Mouse (Mus musculus) hindbrain, embryonic 14.5 days (tissue): ENCODE results near the gene Gas8. TPM values are rescaled to one million over a fixed set of nuclear protein-coding genes. Genes with fewer than 3 reads are reported as not detected.
"Not testable (repeated sequence)": the region's sequence is repeated elsewhere in the genome, so short reads cannot be mapped to it uniquely, and the experiment has no call there.

Experiments used
- ATAC-seq: fragments of 200-750 bp; cut with Nextera tagmentation; 2 replicates; pipeline ENCODE4 v1.8.0; 2017; ENCODE audit warnings: moderate number of reproducible peaks, mild to moderate bottlenecking, moderate TSS enrichment, moderate library complexity; ENCODE audit not compliant: low FRiP score
- DNase-seq: peaks from one replicate; pipeline ENCODE4 v3.0.0-alpha.2; 2015; ENCODE audit warnings: low spot score
- H3K27ac ChIP-seq: fragments of 300-500 bp; sonication (generic); 2 replicates; pipeline ENCODE4 v1.5.1; 2014; ENCODE audit warnings: mild to moderate bottlenecking, moderate library complexity
- H3K27me3 ChIP-seq: fragments of 300-500 bp; sonication (generic); 2 replicates; pipeline ENCODE4 v1.6.1; 2014; ENCODE audit warnings: mild to moderate bottlenecking, low read length, mixed read lengths; ENCODE audit not compliant: control insufficient read depth, insufficient read depth
- H3K36me3 ChIP-seq: fragments of 300-500 bp; sonication (generic); replicated peaks from 2 replicates; pipeline ENCODE4 v1.6.1; 2014; ENCODE audit not compliant: control insufficient read depth, insufficient read depth
- H3K4me1 ChIP-seq: fragments of 300-500 bp; sonication (generic); replicated peaks from 2 replicates; pipeline ENCODE4 v1.6.1; 2014; ENCODE audit warnings: antibody characterized with exemption, low read length, mixed read lengths; ENCODE audit not compliant: control insufficient read depth, insufficient read depth
- H3K4me2 ChIP-seq: fragments of 300-500 bp; sonication (generic); replicated peaks from 2 replicates; pipeline ENCODE4 v1.6.1; 2014; ENCODE audit warnings: mild to moderate bottlenecking, moderate library complexity
- H3K4me3 ChIP-seq: fragments of 300-500 bp; sonication (generic); replicated peaks from 2 replicates; pipeline ENCODE4 v1.5.1; 2014; ENCODE audit warnings: mild to moderate bottlenecking, low read length
- H3K9ac ChIP-seq: fragments of 300-500 bp; sonication (generic); 2 replicates; pipeline ENCODE4 v1.6.1; 2014
- H3K9me3 ChIP-seq: fragments of 300-500 bp; sonication (generic); 2 replicates; pipeline ENCODE4 v1.6.1; 2016; ENCODE audit warnings: low read length; ENCODE audit not compliant: control insufficient read depth
- WGBS: fragments of 180-500 bp; shearing (Covaris S2); extraction: QIAGEN DNeasy Blood & Tissue Kit; methylation state at CpG from one replicate; pipeline ENCODE4 v1.1.7; 2014; 5-methylcytosine and 5-hydroxymethylcytosine counted together
- polyA plus RNA-seq: library from polyadenylated mRNA; unstranded; fragments of >200 nt; fragmentation: Nextera tagmentation; extraction: Ambion mirVana; gene quantifications from 2 replicates; pipeline ENCODE4 v1.2.1, GENCODE M21; 2014

Gas8 gene
- polyA plus RNA-seq: 37.5 and 38.8 TPM in 2 replicates

DNA sequence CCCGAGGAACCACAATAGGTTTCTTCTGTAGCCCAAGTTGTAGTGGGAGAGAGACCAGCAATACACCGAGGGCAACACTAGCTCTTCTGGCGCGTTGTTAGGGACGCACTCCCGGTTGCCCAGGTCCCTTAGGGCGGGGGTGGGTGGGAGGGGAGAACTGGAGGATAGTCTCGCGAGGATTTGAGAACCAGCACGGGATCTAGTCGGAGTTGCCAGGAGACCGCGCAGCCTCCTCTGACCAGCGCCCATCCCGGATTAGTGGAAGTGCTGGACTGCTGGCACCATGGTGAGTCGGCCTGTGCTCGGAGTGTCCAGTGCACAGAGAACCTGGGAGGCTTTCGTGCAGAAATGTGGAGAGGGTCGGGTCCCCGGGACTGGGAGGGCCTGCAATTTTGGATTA is at the start of gene Gas8:
Gene Gas8, plus strand, starts transcription at position 168 of the 400 bp plus-strand sequence.
- H3K27ac ChIP-seq: peak within 1 kb of the TSS; percentile 63
- peaks cover 17% of the 10 kb centered on the region for H3K4me1 ChIP-seq
- H3K27me3 ChIP-seq: no peaks in the 10 kb centered on the region
- no peaks in the 10 kb centered on the region for H3K9me3 ChIP-seq
- peak within 1 kb of the TSS; percentile 76 for H3K4me2 ChIP-seq
- ATAC-seq (peak; percentile 89), DNase-seq (peak; percentile 90)
- H3K9ac ChIP-seq: peak within 1 kb of the TSS; percentile 77
- H3K4me3 ChIP-seq: peak within 1 kb of the TSS; percentile 72
- WGBS: under 1% methylated on average over 20 of the region's 20 CpGs
- H3K36me3 ChIP-seq: peaks cover 31% of the 10 kb centered on the region

DNA sequence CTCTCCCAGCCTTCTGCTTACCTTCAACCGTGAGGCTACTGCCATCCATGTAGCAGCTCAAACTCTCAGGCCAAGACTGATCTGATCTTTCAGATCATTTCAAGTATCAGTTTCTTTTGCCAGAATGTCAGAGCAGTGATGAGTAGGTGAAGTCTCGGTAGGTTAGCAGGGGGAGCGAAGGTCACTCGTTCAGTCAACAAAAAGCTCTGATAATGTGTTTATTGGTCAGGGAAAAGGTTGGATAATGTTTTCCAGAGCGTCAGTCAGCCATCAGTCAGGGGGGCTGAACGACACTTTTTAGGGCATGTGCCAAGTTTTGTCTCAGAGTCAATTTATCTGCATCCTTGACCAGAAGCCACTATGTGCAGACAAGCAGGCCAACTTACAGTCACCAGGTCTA is 45.6 kb upstream of the Gas8 start:
- not testable (repeated sequence) for H3K9ac ChIP-seq, H3K27me3 ChIP-seq, H3K4me2 ChIP-seq, ATAC-seq, H3K36me3 ChIP-seq, H3K27ac ChIP-seq, DNase-seq, H3K4me1 ChIP-seq, H3K4me3 ChIP-seq, H3K9me3 ChIP-seq
- WGBS: 82% methylated on average over 6 of the region's 6 CpGs

DNA sequence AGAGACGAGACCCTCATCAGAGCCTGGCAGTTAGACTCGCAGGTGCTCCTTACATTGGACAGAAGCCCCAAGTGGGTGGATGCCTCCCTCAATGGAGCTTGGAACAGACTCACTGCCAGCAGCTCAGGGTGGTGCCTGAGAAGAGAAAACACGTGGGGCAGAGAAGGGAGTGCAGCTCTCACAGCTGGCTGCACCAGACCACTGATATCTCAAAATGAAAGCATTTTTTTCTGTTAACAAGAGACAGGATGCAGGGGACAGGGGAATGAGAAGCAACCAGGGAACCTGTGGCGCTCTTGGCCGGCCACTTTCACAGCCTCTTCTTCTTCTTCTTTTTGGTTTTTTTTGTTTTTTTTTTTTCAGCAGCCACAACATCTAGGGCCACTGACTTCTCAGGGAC is 44.1 kb upstream of the Gas8 start:
- H3K27me3 ChIP-seq, ATAC-seq, H3K27ac ChIP-seq, H3K9me3 ChIP-seq, H3K9ac ChIP-seq, H3K36me3 ChIP-seq, H3K4me2 ChIP-seq, H3K4me3 ChIP-seq, DNase-seq: not testable (repeated sequence)
- peaks cover 16% of the 10 kb centered on the region for H3K4me1 ChIP-seq
- 69% methylated on average over 5 of the region's 5 CpGs for WGBS

DNA sequence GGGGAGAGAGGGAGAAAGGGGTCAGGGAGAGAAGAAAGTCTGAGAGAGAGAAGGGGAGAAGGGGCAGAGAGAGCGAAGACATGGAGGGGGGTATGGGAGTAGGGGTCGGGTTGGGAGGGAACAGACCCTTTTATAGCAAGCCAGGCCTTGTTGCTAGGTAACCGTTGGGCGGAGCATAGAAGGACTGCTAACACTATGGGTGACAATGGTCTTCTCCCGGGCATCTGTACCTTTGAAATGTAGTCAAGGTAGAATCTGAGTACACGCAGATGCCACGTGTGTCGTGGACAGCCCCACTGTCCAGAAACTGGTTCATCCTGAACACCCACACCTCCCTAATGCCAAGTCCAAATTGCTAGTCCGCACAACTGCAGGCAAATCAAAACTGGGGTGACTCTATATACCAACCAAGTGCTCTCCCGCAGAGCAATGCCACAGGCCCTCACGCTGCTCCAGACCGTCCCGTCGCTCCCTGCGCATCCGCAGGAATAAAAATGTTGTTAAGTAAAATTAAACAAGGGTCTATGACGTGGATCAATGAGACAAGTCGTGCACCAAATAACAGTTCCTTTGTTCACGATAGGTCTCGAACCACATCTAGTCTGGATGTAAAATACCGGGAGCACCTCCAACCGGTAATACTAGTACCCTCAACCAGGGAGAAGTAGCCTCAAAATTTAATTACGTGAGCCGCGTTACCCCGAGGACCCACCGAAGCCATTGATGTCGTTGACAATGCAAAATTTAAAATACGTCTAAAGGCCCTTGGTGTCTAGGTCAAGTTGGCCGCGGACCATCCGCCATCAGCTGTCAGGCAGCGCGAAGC is 41.5 kb upstream of the Gas8 start:
- H3K36me3 ChIP-seq: peaks cover 19% of the 10 kb centered on the region
- H3K9me3 ChIP-seq: no peaks in the 10 kb centered on the region
- H3K4me1 ChIP-seq: peaks cover 16% of the 10 kb centered on the region
- H3K27me3 ChIP-seq: no peaks in the 10 kb centered on the region
- peak; percentile 68 for ATAC-seq
- DNase-seq: peak; percentile 53
- peak overlapping the region; percentile 89 for H3K9ac ChIP-seq
- 6% methylated on average over 34 of the region's 34 CpGs for WGBS
- H3K27ac ChIP-seq: peak overlapping the region; percentile 99
- peak overlapping the region; percentile 88 for H3K4me3 ChIP-seq
- H3K4me2 ChIP-seq: peak overlapping the region; percentile 94

DNA sequence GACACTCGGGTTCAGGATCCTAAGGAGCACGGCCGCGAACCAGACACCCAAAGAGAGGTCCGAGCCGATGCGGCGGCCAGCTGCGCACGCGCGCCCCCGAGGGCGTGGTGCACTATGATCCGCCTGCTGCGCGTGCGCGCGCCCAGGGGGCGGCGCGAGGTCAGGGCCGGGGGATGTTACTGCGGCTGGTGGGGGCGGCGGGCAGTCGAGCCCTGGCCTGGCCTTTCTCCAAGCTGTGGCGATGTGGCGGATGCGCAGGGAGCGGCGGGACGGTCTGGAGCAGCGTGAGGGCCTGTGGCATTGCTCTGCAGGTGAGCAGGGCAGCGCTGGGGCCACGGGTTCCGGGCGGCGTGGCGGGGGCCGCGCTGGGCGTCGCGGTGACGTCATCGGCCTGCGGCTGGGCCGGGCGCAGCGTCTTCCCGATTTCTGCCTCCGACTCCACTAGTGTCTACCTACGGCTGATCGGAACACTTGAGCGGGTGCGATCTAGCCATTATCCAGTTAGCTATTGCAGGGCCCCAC is 40.8 kb upstream of the Gas8 start, which contains the start of gene Afg3l1:
Gene Afg3l1, plus strand, starts transcription at position 167 of the 522 bp plus-strand sequence.
- no peaks in the 10 kb centered on the region for H3K9me3 ChIP-seq
- H3K4me3 ChIP-seq: peak within 1 kb of the TSS; percentile 88
- ATAC-seq: peak; percentile 93
- peaks cover 26% of the 10 kb centered on the region for H3K36me3 ChIP-seq
- WGBS: under 1% methylated on average over 54 of the region's 58 CpGs
- DNase-seq: peak; percentile 92
- H3K4me1 ChIP-seq: peaks cover 16% of the 10 kb centered on the region
- H3K9ac ChIP-seq: peak within 1 kb of the TSS; percentile 89
- H3K27ac ChIP-seq: peak within 1 kb of the TSS; percentile 99
- H3K4me2 ChIP-seq: peak within 1 kb of the TSS; percentile 94
- no peaks in the 10 kb centered on the region for H3K27me3 ChIP-seq

DNA sequence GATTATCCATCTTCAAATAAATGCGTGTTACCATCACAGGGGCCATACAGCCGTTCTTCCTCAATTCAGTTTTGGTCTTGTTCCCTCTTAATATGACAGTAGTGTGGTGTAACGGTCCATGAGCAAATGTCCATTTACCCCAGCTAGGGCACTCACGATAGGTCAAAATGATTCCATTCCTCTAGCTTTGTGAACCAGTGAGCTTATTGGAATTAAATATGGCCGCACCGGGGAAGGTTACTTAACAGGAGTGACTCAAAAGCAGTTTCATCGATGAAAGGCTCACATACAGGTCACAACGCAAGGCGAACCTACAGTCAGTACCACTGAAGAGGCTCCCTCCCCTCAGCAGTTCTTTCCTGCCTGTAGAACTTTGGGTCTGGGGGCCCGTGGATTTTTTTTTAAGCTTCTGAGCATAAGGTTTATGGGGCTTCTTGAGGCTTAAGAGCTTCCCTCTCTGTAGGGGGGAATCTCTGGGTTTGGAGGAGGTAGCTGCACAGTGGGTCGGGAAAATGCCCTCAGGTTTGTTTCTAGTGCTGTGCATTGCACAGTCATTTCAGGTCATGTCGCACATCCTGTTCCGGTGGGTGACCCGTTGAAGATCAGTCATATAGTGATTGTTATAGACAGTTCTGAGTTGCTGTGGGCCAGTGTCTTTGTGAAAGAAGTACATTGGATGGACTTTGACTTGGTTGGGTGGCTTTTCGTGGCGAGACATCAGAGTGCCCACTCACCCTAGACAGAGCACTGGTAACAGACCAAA is 40.0 kb upstream of the Gas8 start:
- Histone ChIP-seq H3K9ac (peak overlapping the region; percentile 89), H3K4me1 (peaks cover 16% of the 10 kb centered on the region), H3K27me3 (no peaks in the 10 kb centered on the region), H3K36me3 (peaks cover 30% of the 10 kb centered on the region), H3K4me3 (peak overlapping the region; percentile 88), H3K27ac (peak overlapping the region; percentile 99), H3K4me2 (peak overlapping the region; percentile 94), H3K9me3 (no peaks in the 10 kb centered on the region)
- peak; percentile 48 for DNase-seq
- 40% methylated on average over 16 of the region's 16 CpGs for WGBS
- ATAC-seq: no peak

DNA sequence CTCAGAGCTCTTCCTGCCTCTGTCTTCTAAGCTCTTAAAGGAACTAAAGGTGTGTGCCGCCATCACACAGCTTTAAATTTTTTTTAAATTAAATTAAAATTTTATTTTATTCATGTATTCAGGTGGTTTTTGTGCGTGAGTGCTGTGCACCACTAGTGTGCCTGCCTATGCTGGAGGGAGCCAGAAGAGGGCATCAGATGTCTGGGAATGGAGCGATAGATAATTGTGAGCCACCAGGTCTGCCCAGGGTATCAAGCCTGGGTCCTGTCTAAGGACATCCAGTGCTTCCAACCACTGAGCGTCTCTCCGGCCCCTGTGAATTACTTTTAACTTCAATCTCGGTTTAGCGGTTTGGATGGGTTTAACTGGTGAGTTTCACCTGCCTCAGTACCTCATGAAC is 36.0 kb upstream of the Gas8 start:
- Histone ChIP-seq H3K27ac (no peak overlapping the region), H3K4me2 (no peak overlapping the region), H3K36me3 (peaks cover 65% of the 10 kb centered on the region), H3K4me3 (no peak overlapping the region), H3K27me3 (no peaks in the 10 kb centered on the region), H3K4me1 (peaks cover 10% of the 10 kb centered on the region), H3K9me3 (no peaks in the 10 kb centered on the region), H3K9ac (no peak overlapping the region)
- WGBS: 83% methylated on average over 7 of the region's 7 CpGs
- no peak for DNase-seq
- ATAC-seq: no peak

DNA sequence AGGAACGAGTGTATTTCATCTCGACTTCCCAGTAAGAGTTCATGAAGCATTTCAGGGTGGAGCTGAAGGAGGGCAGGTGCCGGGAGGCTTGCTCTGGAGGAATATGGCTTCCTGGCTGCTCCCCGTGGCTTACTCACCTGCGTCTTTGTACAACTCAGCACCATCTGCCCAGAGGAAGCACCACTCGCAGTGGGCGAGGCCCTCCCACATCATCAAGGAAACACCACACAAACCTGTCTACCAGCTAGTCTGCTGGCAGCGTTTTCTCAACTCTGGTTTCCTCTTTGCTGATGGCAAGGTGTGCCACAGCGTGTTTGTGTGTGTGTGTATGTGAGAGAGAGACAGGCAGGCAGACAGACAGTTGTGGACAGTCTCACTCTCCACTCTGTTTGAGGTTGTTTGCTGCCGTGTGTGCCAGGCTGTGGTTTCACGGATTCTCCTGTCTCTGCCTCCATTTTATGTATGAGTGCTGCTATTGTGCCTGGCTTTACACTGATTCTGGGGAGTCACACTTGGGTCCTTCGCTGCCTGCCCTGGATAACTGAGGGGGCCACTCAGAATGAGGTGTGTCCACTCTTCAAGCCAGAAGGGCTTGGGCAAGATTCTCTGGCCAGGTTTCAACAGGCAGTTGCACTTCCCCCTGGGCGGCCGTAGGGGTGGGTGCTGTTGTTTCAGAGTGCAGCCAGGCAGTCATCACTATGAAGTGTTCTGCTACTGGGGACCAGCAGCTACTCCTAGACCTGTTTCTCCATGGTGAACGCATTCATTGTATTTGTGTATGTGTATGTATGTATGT is 27.2 kb upstream of the Gas8 start:
- DNase-seq (no peak), ATAC-seq (no peak)
- Histone ChIP-seq H3K4me1 (no peaks in the 10 kb centered on the region), H3K27ac (no peak overlapping the region), H3K27me3 (no peaks in the 10 kb centered on the region), H3K4me2 (no peak overlapping the region), H3K9ac (no peak overlapping the region), H3K9me3 (no peaks in the 10 kb centered on the region), H3K36me3 (peaks cover 97% of the 10 kb centered on the region), H3K4me3 (no peak overlapping the region)
- WGBS: 93% methylated on average over 15 of the region's 15 CpGs
